Mouse (Mus musculus) myocyte (in vitro differentiated cells): ENCODE results near the gene Tmod3. TPM values are rescaled to one million over a fixed set of nuclear protein-coding genes. Genes with fewer than 3 reads are reported as not detected.
A peak's percentile ranks its signal among the peaks of the same experiment; 100 is the strongest.

ENCODE experiments used
- H3K27me3 ChIP-seq: one replicate; pipeline ENCODE4 v1.6.1; 2011; ENCODE audit not compliant: control insufficient read depth, insufficient read depth, insufficient read length
- H3K36me3 ChIP-seq: one replicate; pipeline ENCODE4 v1.6.1; 2011; ENCODE audit not compliant: control insufficient read depth, insufficient read depth
- H3K4me2 ChIP-seq: one replicate; pipeline ENCODE4 v1.6.1; 2011; ENCODE audit warnings: low read depth, control low read depth
- H3K4me3 ChIP-seq: one replicate; pipeline ENCODE4 v1.5.1; 2011; ENCODE audit warnings: mild to moderate bottlenecking, control low read depth, moderate library complexity
- H3K79me2 ChIP-seq: one replicate; pipeline ENCODE4 v1.6.1; 2011; ENCODE audit not compliant: control insufficient read depth, insufficient read depth
- H3ac ChIP-seq: one replicate; pipeline ENCODE4 v1.6.1; 2011; ENCODE audit not compliant: control insufficient read depth, insufficient read length
- CEBPB ChIP-seq: IDR thresholded peaks from 2 replicates; pipeline ENCODE4 v1.6.1; 2011; ENCODE audit warnings: mild to moderate bottlenecking, moderate library complexity; ENCODE audit not compliant: poor library complexity, insufficient read depth, severe bottlenecking
- E2F4 ChIP-seq: IDR thresholded peaks from one replicate; pipeline ENCODE4 v1.6.1; 2011; ENCODE audit warnings: mild to moderate bottlenecking, control low read depth, moderate library complexity; ENCODE audit not compliant: insufficient read depth
- MAX ChIP-seq: IDR thresholded peaks from one replicate; pipeline ENCODE4 v1.6.1; 2011; ENCODE audit warnings: low read depth, mild to moderate bottlenecking, control low read depth
- MYOD1 ChIP-seq, 3 experiments: IDR thresholded peaks; one replicate each; pipeline ENCODE4 v1.6.1; 2011; ENCODE audit warnings: control low read depth in 2 of 3, low read depth in 2 of 3, mild to moderate bottlenecking in 2 of 3, moderate library complexity in 1 of 3; ENCODE audit not compliant: insufficient read length in 2 of 3, control insufficient read depth in 1 of 3
- MYOG ChIP-seq, 3 experiments: IDR thresholded peaks; one replicate each; pipeline ENCODE4 v1.6.1; 2011; ENCODE audit warnings: control low read depth in 2 of 3, low read depth in 2 of 3, mild to moderate bottlenecking in 2 of 3; ENCODE audit not compliant: insufficient read length in 2 of 3, control insufficient read depth in 1 of 3, insufficient read depth in 1 of 3
- POLR2A ChIP-seq: IDR thresholded peaks from one replicate; pipeline ENCODE4 v1.6.1; 2011; ENCODE audit warnings: low read depth, mild to moderate bottlenecking, control low read depth, moderate library complexity; ENCODE audit not compliant: insufficient read length
- POLR2AphosphoS2 ChIP-seq: IDR thresholded peaks from one replicate; pipeline ENCODE4 v1.6.1; 2011; ENCODE audit warnings: low read depth, control low read depth; ENCODE audit not compliant: insufficient read length
- REST ChIP-seq: IDR thresholded peaks from one replicate; pipeline ENCODE4 v1.6.1; 2011; ENCODE audit warnings: mild to moderate bottlenecking, control low read depth, moderate library complexity; ENCODE audit not compliant: insufficient read depth, insufficient read length
- SRF ChIP-seq: IDR thresholded peaks from one replicate; pipeline ENCODE4 v1.6.1; 2011; ENCODE audit warnings: low read depth; ENCODE audit not compliant: control insufficient read depth, insufficient read length
- TCF12 ChIP-seq: IDR thresholded peaks from one replicate; pipeline ENCODE4 v1.6.1; 2011; ENCODE audit warnings: mild to moderate bottlenecking, control low read depth; ENCODE audit not compliant: poor library complexity, insufficient read depth, severe bottlenecking
- TCF3 ChIP-seq: IDR thresholded peaks from one replicate; pipeline ENCODE4 v1.6.1; 2011; ENCODE audit warnings: low read depth, control low read depth; ENCODE audit not compliant: insufficient read length
- USF1 ChIP-seq: IDR thresholded peaks from one replicate; pipeline ENCODE4 v1.6.1; 2011; ENCODE audit warnings: low read depth, mild to moderate bottlenecking, control low read depth, moderate library complexity
- polyA plus RNA-seq: library from polyadenylated mRNA; unstranded; fragments of >200 nt; fragmentation: generic; extraction: Trizol; gene quantifications from one replicate; pipeline ENCODE4 v1.2.1, GENCODE M21; 2012; ENCODE audit warnings: missing spikeins

Tmod3 gene
- polyA plus RNA-seq, 1 experiment = 12.9 TPM

DNA sequence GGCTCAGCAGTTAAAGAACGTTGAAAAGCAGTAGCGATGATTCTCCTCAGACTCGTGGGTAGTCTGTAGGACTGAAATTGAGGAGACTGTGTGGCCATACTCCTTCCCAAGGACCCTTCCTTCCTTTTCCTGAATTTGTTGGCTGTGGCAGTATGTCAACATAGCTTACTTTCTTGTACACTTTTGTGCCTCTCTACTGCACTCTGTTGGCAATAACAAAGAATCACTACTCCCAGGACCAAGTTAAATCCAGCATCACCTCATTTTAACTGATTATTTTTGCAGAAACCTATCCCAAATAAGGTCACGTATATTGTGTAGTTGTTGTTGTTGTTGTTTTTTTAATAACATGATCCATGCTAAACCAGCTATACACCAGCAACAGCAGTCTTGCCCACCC, 92.8 kb downstream of the Tmod3 start:
- TF ChIP-seq MAX = no peak
- no peak for TF ChIP-seq CEBPB
- no peak for TF ChIP-seq SRF
- no peak for TF ChIP-seq REST
- TF ChIP-seq MYOD1 (IDR thresholded peaks at IDR 0.05; ENCODE audit: control insufficient read depth in 1 of 3, insufficient read length in 2 of 3, low read depth in 2 of 3) = no peak
- no peak for TF ChIP-seq POLR2A
- Histone ChIP-seq H3K36me3 (peaks cover 14% of the 10 kb centered on the region), H3K4me2 (no peak overlapping the region), H3K79me2 (no peaks in the 10 kb centered on the region), H3K4me3 (no peak overlapping the region), H3K27me3 (no peaks in the 10 kb centered on the region), H3ac (no peak overlapping the region)

GRCm38 (mm10) chr9:75465856-75466255, 93.6 kb downstream of the Tmod3 start:
- no peaks in the 10 kb centered on the region for H3K27me3 ChIP-seq
- no peak overlapping the region for H3K4me3 ChIP-seq
- H3K4me2 ChIP-seq = peak overlapping the region; percentile 16
- H3K79me2 ChIP-seq = no peaks in the 10 kb centered on the region
- no peak for TF ChIP-seq MAX
- H3K36me3 ChIP-seq = peaks cover 17% of the 10 kb centered on the region
- no peak overlapping the region for H3ac ChIP-seq

GRCm38 (mm10) chr9:75463050-75463660, 96.3 kb downstream of the Tmod3 start:
- H3K79me2 ChIP-seq = no peaks in the 10 kb centered on the region
- no peak overlapping the region for H3ac ChIP-seq
- no peak for TF ChIP-seq SRF
- TF ChIP-seq REST = no peak
- no peak for TF ChIP-seq E2F4
- TF ChIP-seq USF1 = no peak
- no peak for TF ChIP-seq MYOG (IDR thresholded peaks at IDR 0.05; ENCODE audit: control insufficient read depth in 1 of 3, insufficient read depth in 1 of 3, insufficient read length in 2 of 3, low read depth in 2 of 3)
- TF ChIP-seq TCF3 = no peak
- no peak for TF ChIP-seq CEBPB
- H3K4me3 ChIP-seq = no peak overlapping the region
- H3K4me2 ChIP-seq = no peak overlapping the region
- H3K27me3 ChIP-seq = no peaks in the 10 kb centered on the region
- peaks cover 22% of the 10 kb centered on the region for H3K36me3 ChIP-seq

- TF ChIP-seq CEBPB = no peak
- no peak overlapping the region for H3ac ChIP-seq
- no peak overlapping the region for H3K4me2 ChIP-seq
- no peak overlapping the region for H3K4me3 ChIP-seq
- H3K36me3 ChIP-seq = peaks cover 45% of the 10 kb centered on the region
- no peaks in the 10 kb centered on the region for H3K27me3 ChIP-seq
- H3K79me2 ChIP-seq = no peaks in the 10 kb centered on the region
Observed at GRCm38 (mm10) chr9:75455684-75456083, 103.8 kb downstream of the Tmod3 start.

- Histone ChIP-seq H3ac (no peak overlapping the region), H3K79me2 (no peaks in the 10 kb centered on the region), H3K4me3 (no peak overlapping the region), H3K4me2 (no peak overlapping the region), H3K36me3 (peaks cover 54% of the 10 kb centered on the region), H3K27me3 (no peaks in the 10 kb centered on the region)
- TF ChIP-seq E2F4 = no peak
- TF ChIP-seq TCF3 = no peak
- TF ChIP-seq POLR2AphosphoS2 = no peak
- TF ChIP-seq CEBPB = no peak
- no peak for TF ChIP-seq TCF12
- TF ChIP-seq MYOD1 (IDR thresholded peaks at IDR 0.05; ENCODE audit: control insufficient read depth in 1 of 3, insufficient read length in 2 of 3, low read depth in 2 of 3) = no peak
- TF ChIP-seq USF1 = no peak
- TF ChIP-seq POLR2A = no peak
Observed at GRCm38 (mm10) chr9:75453994-75454393, 105.5 kb downstream of the Tmod3 start.

- H3K27me3 ChIP-seq = no peaks in the 10 kb centered on the region
- TF ChIP-seq TCF3 (no peak), REST (no peak), MAX (no peak), E2F4 (no peak), USF1 (no peak), MYOD1 (IDR thresholded peaks at IDR 0.05; ENCODE audit: control insufficient read depth in 1 of 3, insufficient read length in 2 of 3, low read depth in 2 of 3) (no peak), MYOG (IDR thresholded peaks at IDR 0.05; ENCODE audit: control insufficient read depth in 1 of 3, insufficient read depth in 1 of 3, insufficient read length in 2 of 3, low read depth in 2 of 3) (no peak), POLR2AphosphoS2 (no peak), SRF (no peak), TCF12 (no peak), POLR2A (no peak), CEBPB (no peak)
- H3K4me3 ChIP-seq = no peak overlapping the region
- H3ac ChIP-seq = no peak overlapping the region
- no peak overlapping the region for H3K4me2 ChIP-seq
- H3K79me2 ChIP-seq = peaks cover 18% of the 10 kb centered on the region
- peaks cover 34% of the 10 kb centered on the region for H3K36me3 ChIP-seq
Observed at GRCm38 (mm10) chr9:75448021-75448420, 111.4 kb downstream of the Tmod3 start.

Other genes with a start within 250 kb of the Tmod3 start
- gene Bcl2l10, start 211.9 kb downstream of the Tmod3 start, polyA plus RNA-seq = not detected
- 52.8 TPM for gene Mapk6, start 149.7 kb downstream of the Tmod3 start, polyA plus RNA-seq
- 25.4 TPM for gene Leo1, start 118.1 kb downstream of the Tmod3 start, polyA plus RNA-seq
- gene Tmod2, start 51.7 kb upstream of the Tmod3 start, polyA plus RNA-seq = 0.06 TPM
- gene Lysmd2, start 66.1 kb upstream of the Tmod3 start, polyA plus RNA-seq = 4.9 TPM
- gene Scg3, start 124.4 kb upstream of the Tmod3 start, polyA plus RNA-seq = not detected
- gene Bmp5, start 215.7 kb upstream of the Tmod3 start, polyA plus RNA-seq = not detected